Mouse (Mus musculus) spleen, adult 2 months (tissue): ENCODE results near the gene Nav3. TPM values are rescaled to one million over a fixed set of nuclear protein-coding genes. Genes with fewer than 3 reads are reported as not detected.

Source experiments
- DNase-seq, 2 experiments: peaks; one replicate each; pipeline versions ENCODE4 v3.0.0 to v3.0.0-alpha.2; 2012 to 2021; ENCODE audit warnings: low spot score in 2 of 2, low read depth in 1 of 2
- H3K27ac ChIP-seq: fragments of 200-500 bp; 2 replicates; pipeline ENCODE4 v1.5.1; 2012; ENCODE audit warnings: low read length, inconsistent platforms; ENCODE audit not compliant: insufficient read depth
- H3K27me3 ChIP-seq: fragments of 200-500 bp; 2 replicates; pipeline ENCODE4 v1.6.1; 2012; ENCODE audit warnings: mild to moderate bottlenecking, moderate library complexity, low read length, inconsistent platforms; ENCODE audit not compliant: control insufficient read depth, insufficient read depth
- H3K36me3 ChIP-seq: fragments of 200-500 bp; 2 replicates; pipeline ENCODE4 v1.6.1; 2012; ENCODE audit warnings: mild to moderate bottlenecking, low read length, inconsistent platforms; ENCODE audit not compliant: control insufficient read depth, insufficient read depth
- H3K4me1 ChIP-seq: fragments of 200-500 bp; 2 replicates; pipeline ENCODE4 v1.6.1; 2011; ENCODE audit warnings: inconsistent platforms; ENCODE audit not compliant: control insufficient read depth, insufficient read depth, insufficient read length
- H3K4me3 ChIP-seq: fragments of 200-500 bp; 2 replicates; pipeline ENCODE4 v1.5.1; 2011; ENCODE audit warnings: mild to moderate bottlenecking, inconsistent platforms; ENCODE audit not compliant: insufficient read depth, insufficient read length; ENCODE audit errors: extremely low read depth
- CTCF ChIP-seq: fragments of 200-500 bp; IDR thresholded peaks from 2 replicates; pipeline ENCODE4 v1.5.1; 2011; ENCODE audit warnings: mild to moderate bottlenecking, inconsistent platforms; ENCODE audit not compliant: insufficient read depth, insufficient read length, insufficient replicate concordance; ENCODE audit errors: extremely low read depth
- POLR2A ChIP-seq: fragments of 200-500 bp; IDR thresholded peaks from 2 replicates; pipeline ENCODE4 v1.6.1; 2011; ENCODE audit warnings: low read depth, low read length, inconsistent platforms
- WGBS: fragments of 180-500 bp; shearing (Covaris S2); methylation state at CpG from one replicate; pipeline ENCODE4 v1.1.7; 2018; 5-methylcytosine and 5-hydroxymethylcytosine counted together
- polyA plus RNA-seq: library from polyadenylated mRNA; depleted of rRNA; stranded (reverse); fragments of >200 nt; gene quantifications from 2 replicates; pipeline ENCODE4 v1.2.3, GENCODE M21; 2012

Nav3 gene
- polyA plus RNA-seq, 1 experiment = 0.39 TPM

- TF ChIP-seq POLR2A (no peak), CTCF (no peak)
- 68% methylated on average over 17 of the region's 17 CpGs for WGBS
- no peak overlapping the region for H3K4me3 ChIP-seq
Observed at GRCm38 (mm10) chr10:109903701-109904555, 552.1 kb downstream of the Nav3 start.

GRCm38 (mm10) chr10:109903241-109903640 lies 552.8 kb downstream of the Nav3 start:
- TF ChIP-seq CTCF (no peak), POLR2A (no peak)
- no peak overlapping the region for H3K27ac ChIP-seq
- WGBS = 71% methylated on average over 4 of the region's 4 CpGs
- no peak for DNase-seq
- H3K4me1 ChIP-seq = no peaks in the 10 kb centered on the region
- H3K27me3 ChIP-seq = no peaks in the 10 kb centered on the region
- H3K36me3 ChIP-seq = no peaks in the 10 kb centered on the region
- H3K4me3 ChIP-seq = no peak overlapping the region

More at GRCm38 (mm10) chr10:109903701-109904555, 552.1 kb downstream of the Nav3 start:
- Histone ChIP-seq H3K4me1 (no peaks in the 10 kb centered on the region), H3K27me3 (no peaks in the 10 kb centered on the region), H3K27ac (no peak overlapping the region), H3K36me3 (no peaks in the 10 kb centered on the region)
- DNase-seq = no peak

- H3K36me3 ChIP-seq = no peaks in the 10 kb centered on the region
- TF ChIP-seq CTCF = no peak
- TF ChIP-seq POLR2A = no peak
- H3K27me3 ChIP-seq = no peaks in the 10 kb centered on the region
- H3K4me1 ChIP-seq = no peaks in the 10 kb centered on the region
- 95% methylated on average over 3 of the region's 3 CpGs for WGBS
- no peak for DNase-seq
- H3K27ac ChIP-seq = no peak overlapping the region
- H3K4me3 ChIP-seq = no peak overlapping the region
Observed at GRCm38 (mm10) chr10:109889171-109889475, 566.9 kb downstream of the Nav3 start.

- TF ChIP-seq POLR2A = no peak
- no peak for TF ChIP-seq CTCF
- Histone ChIP-seq H3K27me3 (no peaks in the 10 kb centered on the region), H3K4me3 (no peak overlapping the region), H3K27ac (no peak overlapping the region), H3K36me3 (no peaks in the 10 kb centered on the region), H3K4me1 (no peaks in the 10 kb centered on the region)
- no peak for DNase-seq
- 88% methylated on average over 11 of the region's 11 CpGs for WGBS
Observed at GRCm38 (mm10) chr10:109888355-109889170, 567.4 kb downstream of the Nav3 start.

DNA sequence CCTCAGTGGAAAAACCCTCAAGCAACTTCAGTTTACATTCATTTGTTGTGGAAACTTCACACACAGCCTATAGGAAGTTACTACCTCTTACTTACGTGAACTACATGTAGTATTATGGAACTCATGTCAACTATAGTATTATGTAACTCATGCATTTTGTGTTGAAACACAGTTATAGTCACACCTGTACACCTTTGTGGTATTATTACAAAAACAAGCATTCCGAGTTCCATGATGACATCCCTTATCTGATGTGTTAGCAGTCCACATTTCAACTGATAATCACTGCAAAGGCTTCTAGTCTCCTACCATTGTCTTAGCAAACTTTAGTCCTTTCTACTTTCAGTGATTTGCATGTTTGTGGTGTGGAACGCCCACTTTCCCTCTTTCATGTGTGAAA lies 568.8 kb downstream of the Nav3 start:
- no peak overlapping the region for H3K27ac ChIP-seq
- DNase-seq = no peak
- no peak overlapping the region for H3K4me3 ChIP-seq
- no peak for TF ChIP-seq POLR2A
- TF ChIP-seq CTCF = no peak
- H3K27me3 ChIP-seq = no peaks in the 10 kb centered on the region
- no peaks in the 10 kb centered on the region for H3K4me1 ChIP-seq
- no peaks in the 10 kb centered on the region for H3K36me3 ChIP-seq
- WGBS = 75% methylated on average over 3 of the region's 3 CpGs

GRCm38 (mm10) chr10:109876107-109876506 lies 579.9 kb downstream of the Nav3 start:
- no peak for TF ChIP-seq POLR2A
- 83% methylated on average over 4 of the region's 4 CpGs for WGBS
- H3K4me1 ChIP-seq = no peaks in the 10 kb centered on the region

DNA sequence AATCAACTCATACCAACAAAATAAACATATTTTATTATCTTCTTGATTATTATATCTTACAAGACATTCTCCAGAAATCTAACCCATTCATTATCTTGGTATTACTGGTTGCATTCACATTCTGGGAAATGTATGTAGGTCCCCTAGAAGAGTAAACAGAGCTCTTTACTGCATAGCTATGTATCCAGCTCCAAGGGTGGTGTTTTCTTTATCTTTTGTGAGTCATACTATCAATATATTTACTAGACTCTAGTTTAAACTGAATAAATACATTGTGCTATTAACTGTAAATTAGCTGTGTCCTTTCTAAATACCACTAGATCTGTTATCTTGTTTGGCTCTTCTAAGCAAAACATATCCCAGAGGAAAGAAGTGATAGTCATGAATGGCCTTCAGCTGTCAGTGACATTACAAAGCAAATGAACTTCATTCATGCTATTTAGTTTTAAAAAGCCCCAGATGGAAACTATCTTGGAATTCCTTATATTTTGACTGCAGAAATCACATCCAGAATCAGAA lies 580.6 kb downstream of the Nav3 start:
- Histone ChIP-seq H3K27me3 (no peaks in the 10 kb centered on the region), H3K4me1 (no peaks in the 10 kb centered on the region), H3K27ac (no peak overlapping the region), H3K36me3 (no peaks in the 10 kb centered on the region), H3K4me3 (no peak overlapping the region)
- DNase-seq = no peak
- no peak for TF ChIP-seq POLR2A
- no peak for TF ChIP-seq CTCF

More at GRCm38 (mm10) chr10:109876107-109876506, 579.9 kb downstream of the Nav3 start:
- no peaks in the 10 kb centered on the region for H3K36me3 ChIP-seq
- H3K27ac ChIP-seq = no peak overlapping the region
- no peaks in the 10 kb centered on the region for H3K27me3 ChIP-seq
- no peak overlapping the region for H3K4me3 ChIP-seq
- no peak for DNase-seq
